Mouse (Mus musculus) ovary, adult 18-20 months (tissue): ENCODE measurements around the gene Zfp629.

Source experiments
- DNase-seq: peaks from one replicate; pipeline ENCODE4 v3.0.0; 2022; ENCODE audit warnings: low spot score, mixed read lengths

Zfp629 gene

GRCm38 (mm10) chr7:127614091-127614490 is 1.5 kb downstream of the Zfp629 start:
- DNase-seq: no peak

- no peak for DNase-seq
Observed at GRCm38 (mm10) chr7:127613501-127613900, 2.1 kb downstream of the Zfp629 start.

GRCm38 (mm10) chr7:127611561-127611960 is 4.0 kb downstream of the Zfp629 start:
- DNase-seq: no peak

- DNase-seq: no peak
Observed at GRCm38 (mm10) chr7:127611011-127611410, 4.6 kb downstream of the Zfp629 start.

- DNase-seq: no peak
Observed at GRCm38 (mm10) chr7:127607150-127607549, 8.4 kb downstream of the Zfp629 start.

GRCm38 (mm10) chr7:127604256-127604655 is 11.3 kb downstream of the Zfp629 start:
- DNase-seq: no peak

- no peak for DNase-seq
Observed at GRCm38 (mm10) chr7:127602903-127603302, 12.7 kb downstream of the Zfp629 start.

- DNase-seq: no peak
Observed at GRCm38 (mm10) chr7:127601735-127602134, 13.9 kb downstream of the Zfp629 start.

GRCm38 (mm10) chr7:127600612-127601011 is 15.0 kb downstream of the Zfp629 start:
- DNase-seq: no peak

- no peak for DNase-seq
Observed at GRCm38 (mm10) chr7:127596747-127597146, 18.9 kb downstream of the Zfp629 start.

GRCm38 (mm10) chr7:127592575-127592974 is 23.0 kb downstream of the Zfp629 start:
- DNase-seq: peak; percentile 33

GRCm38 (mm10) chr7:127591108-127591507 is 24.5 kb downstream of the Zfp629 start:
- no peak for DNase-seq

GRCm38 (mm10) chr7:127589637-127590036 is 26.0 kb downstream of the Zfp629 start:
- no peak for DNase-seq

GRCm38 (mm10) chr7:127588901-127589300 is 26.7 kb downstream of the Zfp629 start:
- DNase-seq: no peak

- peak; percentile 96 for DNase-seq
Observed at GRCm38 (mm10) chr7:127588011-127588871, 27.4 kb downstream of the Zfp629 start, which contains the start of the genes Ccdc189 and Rnf40. TSS of gene Ccdc189 (minus strand) at chr7:127588595. TSS of gene Rnf40 (plus strand) at chr7:127588767.

GRCm38 (mm10) chr7:127587196-127587595 is 28.4 kb downstream of the Zfp629 start:
- DNase-seq: no peak

GRCm38 (mm10) chr7:127586149-127586548 is 29.4 kb downstream of the Zfp629 start:
- DNase-seq: no peak

GRCm38 (mm10) chr7:127585031-127585430 is 30.6 kb downstream of the Zfp629 start:
- DNase-seq: no peak

GRCm38 (mm10) chr7:127583260-127583659 is 32.3 kb downstream of the Zfp629 start:
- no peak for DNase-seq

GRCm38 (mm10) chr7:127574115-127574514 is 41.5 kb downstream of the Zfp629 start:
- no peak for DNase-seq

- DNase-seq: no peak
Observed at GRCm38 (mm10) chr7:127573503-127574008, 42.0 kb downstream of the Zfp629 start.

GRCm38 (mm10) chr7:127572895-127573471 is 42.6 kb downstream of the Zfp629 start, which contains the start of gene Phkg2:
TSS of gene Phkg2 (plus strand) at chr7:127573340.
- peak; percentile 93 for DNase-seq
